Mouse (Mus musculus): ENCODE data around the gene Tcf19.

GRCm38 (mm10) chr17:35551881-35552414, 35.3 kb upstream of the Tcf19 start, which contains the start of gene Cdsn:
- TF ChIP-seq CTCF (IDR thresholded peaks at IDR 0.05; ENCODE audit: low read depth), result no peak
- no peak for TF ChIP-seq EP300 (optimal IDR thresholded peaks at IDR 0.05)

All from stomach, postnatal 0 days (tissue).